In the genomic region with DNA sequence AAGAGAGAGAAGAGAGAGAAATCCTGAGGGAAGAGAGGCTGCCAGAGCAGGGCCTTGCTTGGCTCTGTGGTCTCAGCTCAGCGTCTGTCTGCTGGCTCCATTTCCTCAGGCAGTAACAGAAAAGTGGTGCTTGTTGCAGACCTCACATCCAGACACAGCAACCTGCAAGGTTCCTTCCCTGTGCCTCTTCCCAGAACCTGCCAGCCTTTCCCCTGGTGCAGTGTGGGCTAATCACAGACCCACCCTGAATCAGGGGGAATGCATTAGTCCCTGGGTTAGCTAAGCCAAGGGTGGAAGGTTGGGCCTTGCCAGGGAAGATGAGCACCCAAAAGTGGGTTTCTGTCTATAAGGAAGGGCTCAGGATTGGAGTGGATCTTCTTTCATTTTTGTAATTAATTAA, we compare ENCODE assay signal across 15 mouse cellular contexts.
"Had no signal": no experiment of that assay in that cellular context is flagged by ENCODE, and none has a peak within 500 bp of the region (broad histone marks: within the 10 kb centered on the region; RNA-seq: fewer than 3 reads in every experiment).

No protein-coding gene starts in this region.

- H3K4me3 ChIP-seq: liver, embryonic 13.5 days; liver, embryonic 15.5 days; lung, embryonic 15.5 days; midbrain, embryonic 12.5 days; midbrain, embryonic 15.5 days; neural tube, embryonic 12.5 days; stomach, embryonic 15.5 days had no signal

- H3K4me2 ChIP-seq: liver, embryonic 13.5 days; liver, embryonic 15.5 days; lung, embryonic 15.5 days; midbrain, embryonic 12.5 days; midbrain, embryonic 15.5 days; neural tube, embryonic 12.5 days; stomach, embryonic 15.5 days had no signal

- H3K4me1 ChIP-seq: liver, embryonic 13.5 days; liver, embryonic 15.5 days; lung, embryonic 15.5 days; midbrain, embryonic 12.5 days; midbrain, embryonic 15.5 days; neural tube, embryonic 12.5 days; stomach, embryonic 15.5 days had no signal

- H3K27ac ChIP-seq: liver, embryonic 13.5 days; liver, embryonic 15.5 days; lung, embryonic 15.5 days; macrophage; midbrain, embryonic 12.5 days; midbrain, embryonic 15.5 days; neural tube, embryonic 12.5 days; stomach, embryonic 15.5 days; stomach, postnatal 0 days had no signal

- H3K27me3 ChIP-seq: liver, embryonic 13.5 days; liver, embryonic 15.5 days; lung, embryonic 15.5 days; midbrain, embryonic 12.5 days; midbrain, embryonic 15.5 days; neural tube, embryonic 12.5 days; stomach, embryonic 15.5 days had no signal

- DNase-seq: liver, embryonic 13.5 days; liver, postnatal 0 days; lung, adult 2 months; lung, postnatal 14 days; lung, postnatal 36 days; right cerebral cortex, postnatal 14 days had no signal

- ATAC-seq: liver, postnatal 0 days; lung, postnatal 0 days; midbrain, embryonic 15.5 days had no signal

- H3K9ac ChIP-seq: liver, embryonic 13.5 days; liver, embryonic 15.5 days; liver, postnatal 0 days; lung, embryonic 15.5 days; midbrain, embryonic 12.5 days; midbrain, embryonic 15.5 days; neural tube, embryonic 12.5 days; stomach, embryonic 15.5 days had no signal

- H3K9me3 ChIP-seq: liver, embryonic 13.5 days; liver, embryonic 15.5 days; lung, embryonic 15.5 days; midbrain, embryonic 12.5 days; midbrain, embryonic 15.5 days; neural tube, embryonic 12.5 days; stomach, embryonic 15.5 days had no signal

- H3K36me3 ChIP-seq: liver, embryonic 13.5 days; liver, embryonic 15.5 days; lung, embryonic 15.5 days; midbrain, embryonic 12.5 days; midbrain, embryonic 15.5 days; neural tube, embryonic 12.5 days; stomach, embryonic 15.5 days had no signal
